Mouse (Mus musculus): Measurements from ENCODE around the gene Cyp8b1.

- no peak for TF ChIP-seq CTCF (IDR thresholded peaks at IDR 0.05; ENCODE audit: low read depth)
- TF ChIP-seq EP300 (IDR thresholded peaks at IDR 0.05; ENCODE audit: low read depth) = no peak
These were observed 34.1 kb downstream of the Cyp8b1 start for GRCm38 (mm10) chr9:121882015-121882457.
